Mouse (Mus musculus) lung, postnatal 14 days (tissue): Measurements from ENCODE around the gene Il17ra.
A peak's percentile ranks its signal among the peaks of the same experiment; 100 is the strongest.

Experiments
- DNase-seq: peaks from one replicate; pipeline ENCODE4 v3.0.0; 2021

Gene Il17ra

GRCm38 (mm10) chr6:120510425-120510824 lies 47.4 kb downstream of the Il17ra start:
- no peak for DNase-seq

DNA sequence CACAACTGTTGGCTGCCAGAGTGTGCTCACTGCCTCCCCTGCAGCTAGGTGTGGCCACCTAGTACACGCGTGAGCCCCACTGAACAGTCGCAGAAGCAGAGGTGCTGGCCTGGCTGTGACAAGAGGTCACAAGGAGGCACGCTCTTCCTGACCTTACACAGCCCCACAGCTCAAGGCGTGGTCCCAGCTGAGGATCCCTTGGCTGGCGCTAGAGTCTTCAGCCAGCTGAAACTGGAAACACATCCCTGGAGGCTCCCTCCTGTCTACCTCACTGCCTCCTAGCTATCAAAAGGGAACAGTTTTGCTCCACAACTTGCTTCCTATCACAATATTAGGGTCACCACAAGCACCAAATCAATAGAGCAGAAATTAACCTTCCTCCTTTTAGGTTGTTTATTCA lies 48.2 kb downstream of the Il17ra start:
- DNase-seq, result no peak

- DNase-seq, result no peak
Observed at GRCm38 (mm10) chr6:120516422-120516821, 53.4 kb downstream of the Il17ra start.

DNA sequence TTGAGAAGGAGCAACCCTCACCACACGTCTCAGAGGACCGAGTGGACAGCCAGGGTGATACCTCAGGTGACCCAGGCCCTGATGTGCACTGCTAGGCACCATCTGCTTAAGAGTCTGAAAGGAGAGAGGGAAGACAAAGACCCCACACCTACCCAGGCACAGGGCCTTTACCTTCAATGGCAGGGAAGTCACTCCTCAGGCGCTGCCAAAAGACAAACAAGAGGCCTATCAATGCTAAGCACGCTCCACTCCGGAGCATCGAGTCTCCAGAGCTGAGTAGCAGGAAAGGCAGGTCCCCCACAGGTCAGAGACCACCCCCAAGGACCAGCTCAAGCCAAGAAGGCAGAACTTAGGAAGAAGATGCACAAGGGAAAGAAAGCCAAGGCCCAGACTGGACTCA lies 53.8 kb downstream of the Il17ra start:
- no peak for DNase-seq

GRCm38 (mm10) chr6:120517311-120517710 lies 54.3 kb downstream of the Il17ra start:
- DNase-seq, result no peak

GRCm38 (mm10) chr6:120519647-120520046 lies 56.6 kb downstream of the Il17ra start:
- DNase-seq, result peak; percentile 18

GRCm38 (mm10) chr6:120524796-120525195 lies 61.7 kb downstream of the Il17ra start:
- DNase-seq, result no peak

GRCm38 (mm10) chr6:120529123-120529522 lies 66.1 kb downstream of the Il17ra start:
- DNase-seq, result no peak

GRCm38 (mm10) chr6:120531020-120531965 lies 68.2 kb downstream of the Il17ra start, which contains the start of gene Hdhd5:
Hdhd5 (minus strand) TSS chr6:120531319.
- DNase-seq, result peak; percentile 93

DNA sequence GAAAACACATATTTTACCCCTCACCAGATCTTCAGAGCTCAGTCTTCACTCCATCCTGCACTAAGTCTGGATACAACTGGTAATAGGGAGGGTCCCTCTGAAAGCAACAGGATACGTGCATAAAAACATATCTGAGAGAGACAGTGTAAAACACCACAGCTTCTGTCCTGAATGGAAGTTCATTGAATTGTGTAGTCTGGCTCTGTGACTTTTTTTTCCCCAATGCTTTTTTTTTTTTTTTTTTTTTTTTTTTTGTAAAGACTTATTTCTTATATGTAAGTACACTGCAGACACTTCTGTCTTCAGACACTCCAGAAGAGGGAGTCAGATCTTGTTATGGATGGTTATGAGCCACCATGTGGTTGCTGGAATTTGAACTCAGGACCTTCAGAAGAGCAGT lies 69.5 kb downstream of the Il17ra start:
- no peak for DNase-seq

- DNase-seq, result no peak
Observed at GRCm38 (mm10) chr6:120536337-120536736, 73.3 kb downstream of the Il17ra start.
